Mouse (Mus musculus) limb, embryonic 10.5 days (tissue): ENCODE results near the gene Stx18. TPM values are rescaled to one million over a fixed set of nuclear protein-coding genes. Genes with fewer than 3 reads are reported as not detected.

Source experiments
- DNase-seq: peaks from one replicate; pipeline ENCODE4 v3.0.0-alpha.2; 2017; ENCODE audit warnings: low spot score
- H3K27ac ChIP-seq: fragments of 300-500 bp; sonication (generic); 2 replicates; pipeline ENCODE4 v1.5.1; 2016; ENCODE audit warnings: mild to moderate bottlenecking
- H3K27me3 ChIP-seq: fragments of 300-500 bp; sonication (generic); 2 replicates; pipeline ENCODE4 v1.6.1; 2016; ENCODE audit warnings: low read depth, mild to moderate bottlenecking; ENCODE audit not compliant: poor library complexity, severe bottlenecking
- H3K36me3 ChIP-seq: fragments of 300-500 bp; sonication (generic); 2 replicates; pipeline ENCODE4 v1.6.1; 2016; ENCODE audit warnings: mild to moderate bottlenecking, moderate library complexity
- H3K4me1 ChIP-seq: fragments of 300-500 bp; sonication (generic); 2 replicates; pipeline ENCODE4 v1.6.1; 2016
- H3K4me3 ChIP-seq: fragments of 300-500 bp; sonication (generic); 2 replicates; pipeline ENCODE4 v1.5.1; 2016; ENCODE audit warnings: mild to moderate bottlenecking, moderate library complexity
- H3K9me3 ChIP-seq: fragments of 300-500 bp; sonication (generic); replicated peaks from 2 replicates; pipeline ENCODE4 v1.6.1; 2016; ENCODE audit warnings: mild to moderate bottlenecking
- WGBS: fragments of 180-500 bp; shearing (Covaris S2); methylation state at CpG from one replicate; pipeline ENCODE4 v1.1.7; 2016; 5-methylcytosine and 5-hydroxymethylcytosine counted together
- polyA plus RNA-seq: library from polyadenylated mRNA; unstranded; fragments of >200 nt; fragmentation: Nextera tagmentation; extraction: Ambion mirVana; gene quantifications from 2 replicates; pipeline ENCODE4 v1.2.1, GENCODE M21; 2016

The Stx18 gene
- polyA plus RNA-seq, 1 experiment from 2014 or later, result 53.4 TPM

DNA sequence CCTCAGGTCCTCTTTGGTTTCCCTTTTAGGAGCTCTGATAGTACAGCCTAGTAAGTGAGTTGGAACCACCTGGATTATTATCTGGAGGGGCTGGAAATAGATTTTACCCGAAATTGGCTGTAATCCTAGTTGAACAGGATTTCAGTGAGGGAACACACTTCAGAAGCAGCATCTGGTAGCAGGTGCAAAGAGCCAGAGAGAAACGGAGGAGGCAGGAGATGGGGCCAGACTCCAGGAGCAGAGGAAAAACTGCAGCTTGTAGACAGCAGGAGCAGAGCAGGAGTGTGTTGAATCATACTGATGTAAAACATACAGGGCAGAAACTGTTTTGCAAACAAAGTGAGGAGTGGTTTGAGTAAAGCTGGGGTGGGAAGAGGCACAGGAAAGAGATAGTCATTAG is 6.4 kb downstream of the Stx18 start:
- H3K9me3 ChIP-seq, result no peaks in the 10 kb centered on the region
- no peak overlapping the region for H3K4me3 ChIP-seq
- H3K4me1 ChIP-seq, result peaks cover 5% of the 10 kb centered on the region
- WGBS, result 60% methylated on average over 2 of the region's 2 CpGs
- DNase-seq, result no peak
- no peak overlapping the region for H3K27ac ChIP-seq
- H3K27me3 ChIP-seq, result no peaks in the 10 kb centered on the region
- peaks cover 15% of the 10 kb centered on the region for H3K36me3 ChIP-seq

DNA sequence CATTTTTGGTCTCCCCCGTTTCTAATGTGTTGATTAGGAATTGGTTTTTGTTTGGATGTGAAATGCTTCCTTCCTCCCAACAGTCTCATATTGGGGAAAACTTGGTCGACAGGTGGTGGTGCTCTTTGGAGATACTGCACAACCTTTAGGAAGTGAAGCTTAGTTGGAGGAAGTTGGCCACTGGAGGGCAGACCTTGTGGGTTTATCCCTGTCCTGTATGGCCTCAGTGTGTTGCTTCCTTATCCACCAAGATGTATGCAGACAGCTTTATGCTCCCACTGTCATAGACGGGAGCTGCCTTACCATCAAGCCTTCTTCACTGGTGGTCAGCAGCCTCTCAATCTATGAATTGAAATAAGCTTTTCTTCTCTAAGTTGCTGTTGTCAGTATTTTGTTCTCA is 9.6 kb downstream of the Stx18 start:
- no peaks in the 10 kb centered on the region for H3K27me3 ChIP-seq

DNA sequence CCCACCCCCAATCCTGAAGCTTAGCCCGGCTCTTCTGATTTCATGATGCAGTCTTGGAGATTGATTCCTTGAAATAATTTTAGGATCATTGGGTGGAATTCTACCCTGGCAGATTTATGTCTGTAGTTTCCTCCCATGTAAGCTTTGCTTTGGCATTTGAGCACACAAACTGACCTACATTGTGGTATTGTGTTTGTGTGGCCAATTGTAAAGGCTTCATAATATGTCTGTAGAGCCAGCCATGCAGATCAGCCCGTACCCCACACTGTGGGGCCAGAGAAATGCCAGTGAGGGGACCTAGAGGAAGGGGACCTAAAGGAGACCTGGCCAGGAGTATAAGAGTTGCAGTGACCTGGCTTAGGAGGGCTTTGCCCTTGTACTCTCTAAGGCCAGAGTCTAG is 22.5 kb downstream of the Stx18 start:
- H3K27ac ChIP-seq, result 0 out of 2 replicates have a peak overlapping the region, but pooled peaks have one; percentile 56
- no peak for DNase-seq

More for the DNA sequence above, 9.6 kb downstream of the Stx18 start:
- no peaks in the 10 kb centered on the region for H3K9me3 ChIP-seq
- peaks cover 5% of the 10 kb centered on the region for H3K36me3 ChIP-seq
- no peak for DNase-seq
- no peak overlapping the region for H3K27ac ChIP-seq
- 54% methylated on average over 3 of the region's 3 CpGs for WGBS
- H3K4me1 ChIP-seq, result peaks cover 13% of the 10 kb centered on the region
- no peak overlapping the region for H3K4me3 ChIP-seq

DNA sequence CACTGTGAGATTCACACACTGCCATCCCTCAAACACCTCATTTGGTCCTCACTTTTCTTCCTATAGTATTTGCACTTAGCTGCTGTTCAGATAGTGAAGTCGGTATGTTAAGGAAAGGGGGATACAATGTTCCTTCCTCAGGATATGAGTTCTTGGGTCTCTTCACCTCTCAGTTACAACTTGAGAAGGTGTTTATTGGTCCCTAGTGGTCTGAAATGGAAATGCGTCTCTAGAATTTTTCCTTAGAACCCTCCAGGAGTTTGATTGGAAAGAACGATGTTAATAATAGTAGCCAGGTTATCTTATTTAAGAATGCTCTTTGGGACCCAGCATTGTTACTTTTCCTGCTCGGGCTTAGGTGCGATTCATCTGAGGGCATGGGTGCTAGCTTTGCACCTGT is 24.2 kb downstream of the Stx18 start:
- no peak for DNase-seq
- WGBS, result 18% methylated on average over 5 of the region's 5 CpGs
- Histone ChIP-seq H3K9me3 (no peaks in the 10 kb centered on the region), H3K4me3 (no peak overlapping the region), H3K4me1 (peaks cover 75% of the 10 kb centered on the region), H3K36me3 (no peaks in the 10 kb centered on the region), H3K27ac (no peak overlapping the region), H3K27me3 (no peaks in the 10 kb centered on the region)

More for the DNA sequence above, 22.5 kb downstream of the Stx18 start:
- WGBS, result 40% methylated on average over 2 of the region's 2 CpGs
- Histone ChIP-seq H3K36me3 (no peaks in the 10 kb centered on the region), H3K4me3 (no peak overlapping the region), H3K4me1 (peaks cover 73% of the 10 kb centered on the region), H3K27me3 (no peaks in the 10 kb centered on the region), H3K9me3 (no peaks in the 10 kb centered on the region)

DNA sequence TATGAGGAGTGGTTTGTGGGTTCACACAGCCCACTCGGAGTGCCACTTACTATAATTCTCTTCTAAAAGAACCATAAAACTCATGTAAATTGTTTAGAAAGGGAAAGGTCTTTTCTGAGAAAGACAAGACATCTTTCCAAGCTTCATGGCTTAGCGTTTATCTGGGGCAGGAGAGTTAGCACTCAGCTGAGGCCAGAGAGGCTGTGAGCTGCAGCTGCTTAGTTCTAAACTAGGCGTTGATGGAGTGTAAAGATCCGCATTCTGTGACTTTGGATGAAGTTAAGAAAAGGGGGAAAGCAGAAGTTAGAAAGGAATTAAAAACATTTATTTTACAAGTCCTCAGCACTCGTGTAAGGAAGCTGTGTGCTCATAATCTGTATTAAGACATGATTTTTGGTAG is 24.8 kb downstream of the Stx18 start:
- WGBS, result 52% methylated on average over 5 of the region's 5 CpGs
- no peak overlapping the region for H3K27ac ChIP-seq
- H3K4me1 ChIP-seq, result peaks cover 75% of the 10 kb centered on the region
- H3K27me3 ChIP-seq, result no peaks in the 10 kb centered on the region
- no peaks in the 10 kb centered on the region for H3K36me3 ChIP-seq
- H3K4me3 ChIP-seq, result no peak overlapping the region
- H3K9me3 ChIP-seq, result no peaks in the 10 kb centered on the region
- no peak for DNase-seq

DNA sequence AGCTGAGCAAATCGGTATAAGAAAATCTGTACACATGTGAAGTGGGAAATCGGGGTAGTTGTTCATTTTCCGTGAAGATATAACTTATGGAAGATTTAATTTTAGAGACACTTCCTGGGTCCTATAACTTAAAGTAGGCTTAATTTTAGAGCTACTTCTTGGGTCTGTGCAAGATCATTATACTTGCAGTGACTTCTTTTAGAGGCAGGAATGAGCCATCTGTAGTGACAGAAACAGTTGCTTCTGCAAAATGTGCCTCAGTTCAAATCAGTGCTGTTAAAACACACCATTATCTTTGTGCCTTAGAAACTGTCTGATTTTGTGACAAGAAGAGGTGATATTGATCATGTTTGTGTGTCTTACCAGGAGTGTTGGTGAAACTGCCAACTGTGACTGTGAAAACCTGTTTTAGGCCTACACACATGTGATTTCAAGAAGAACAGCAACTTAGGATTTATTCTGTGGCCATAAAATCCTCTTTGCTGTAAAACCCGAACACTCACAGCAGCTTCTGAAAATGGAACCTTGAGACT is 25.6 kb downstream of the Stx18 start:
- Histone ChIP-seq H3K27ac (peak overlapping the region; percentile 73; the same call in 1 of the 2 replicates), H3K36me3 (no peaks in the 10 kb centered on the region), H3K27me3 (no peaks in the 10 kb centered on the region), H3K9me3 (no peaks in the 10 kb centered on the region), H3K4me3 (no peak overlapping the region), H3K4me1 (peaks cover 77% of the 10 kb centered on the region)
- DNase-seq, result no peak
- WGBS, result 85% methylated on average over 4 of the region's 4 CpGs

DNA sequence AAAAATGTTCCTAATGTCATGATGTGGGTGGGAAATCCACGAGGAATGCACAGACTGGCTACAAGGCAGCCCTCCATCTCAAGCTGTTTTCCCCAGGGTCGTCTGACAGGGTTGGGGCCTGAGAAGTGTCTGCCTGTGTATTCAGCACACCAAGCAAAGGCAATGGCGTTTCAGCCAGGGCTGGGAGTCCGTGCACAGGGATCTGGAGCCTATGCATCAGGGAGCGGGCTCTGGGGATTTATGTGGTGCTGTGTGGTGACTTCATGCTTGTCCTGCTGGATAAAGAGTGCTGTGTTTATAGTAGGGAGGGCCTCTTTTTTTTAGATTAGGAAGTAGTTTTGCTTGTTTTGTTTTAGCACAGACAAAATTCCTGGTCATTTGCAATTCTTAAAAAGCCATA is 26.2 kb downstream of the Stx18 start:
- H3K9me3 ChIP-seq, result no peaks in the 10 kb centered on the region
- H3K4me1 ChIP-seq, result peaks cover 72% of the 10 kb centered on the region
- DNase-seq, result peak; percentile 53
- H3K27ac ChIP-seq, result peak overlapping the region; percentile 73
- no peak overlapping the region for H3K4me3 ChIP-seq
- H3K27me3 ChIP-seq, result no peaks in the 10 kb centered on the region
- 22% methylated on average over 5 of the region's 5 CpGs for WGBS
- H3K36me3 ChIP-seq, result no peaks in the 10 kb centered on the region

DNA sequence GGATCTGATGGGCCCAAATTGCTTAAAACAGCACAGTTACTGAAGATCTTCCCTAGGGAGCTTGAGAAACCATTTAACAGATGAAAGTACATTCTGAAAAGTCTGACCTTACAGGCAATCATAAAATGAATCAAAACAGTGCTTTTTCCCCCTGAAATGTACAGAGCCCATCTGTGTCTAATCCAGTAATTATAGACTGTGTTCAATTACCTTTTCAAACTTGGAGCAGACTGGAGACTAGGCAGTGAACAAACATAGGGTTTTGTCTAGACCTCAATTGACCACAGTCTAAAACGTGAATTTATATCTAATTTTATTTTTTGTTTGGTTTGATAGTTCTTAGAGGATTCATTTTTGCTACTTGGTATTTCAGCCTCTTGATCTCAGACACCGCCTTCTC is 26.9 kb downstream of the Stx18 start:
- no peaks in the 10 kb centered on the region for H3K36me3 ChIP-seq
- H3K27me3 ChIP-seq, result no peaks in the 10 kb centered on the region
- 51% methylated on average over 2 of the region's 2 CpGs for WGBS
- H3K27ac ChIP-seq, result 0 out of 2 replicates have a peak overlapping the region, but pooled peaks have one; percentile 58
- no peak overlapping the region for H3K4me3 ChIP-seq
- no peaks in the 10 kb centered on the region for H3K9me3 ChIP-seq
- peaks cover 65% of the 10 kb centered on the region for H3K4me1 ChIP-seq
- DNase-seq, result no peak

DNA sequence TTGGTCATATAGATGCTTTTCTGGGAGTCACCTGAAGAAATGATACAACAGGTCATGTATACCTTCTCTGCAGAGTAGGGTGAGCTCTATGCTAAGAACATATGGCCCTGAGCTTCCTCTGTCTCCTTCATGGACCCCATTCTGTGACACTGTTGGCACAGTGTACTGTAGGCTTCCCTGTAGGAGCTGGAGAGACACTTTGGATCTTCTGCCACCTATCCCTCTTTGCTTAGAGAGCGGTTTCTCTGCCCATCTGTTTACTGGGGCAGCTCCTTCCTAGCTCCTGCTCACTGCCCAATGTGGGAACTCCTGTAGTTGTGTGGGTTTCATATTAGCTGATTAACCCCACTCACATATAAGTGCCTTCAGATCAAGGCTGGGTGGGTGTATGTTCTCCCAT is 28.1 kb downstream of the Stx18 start:
- Histone ChIP-seq H3K36me3 (no peaks in the 10 kb centered on the region), H3K4me1 (peaks cover 54% of the 10 kb centered on the region), H3K27me3 (no peaks in the 10 kb centered on the region), H3K4me3 (no peak overlapping the region), H3K27ac (0 out of 2 replicates have a peak overlapping the region, but pooled peaks have one; percentile 58), H3K9me3 (no peaks in the 10 kb centered on the region)
- DNase-seq, result no peak
- 92% methylated on average over 1 of the region's 1 CpGs for WGBS

DNA sequence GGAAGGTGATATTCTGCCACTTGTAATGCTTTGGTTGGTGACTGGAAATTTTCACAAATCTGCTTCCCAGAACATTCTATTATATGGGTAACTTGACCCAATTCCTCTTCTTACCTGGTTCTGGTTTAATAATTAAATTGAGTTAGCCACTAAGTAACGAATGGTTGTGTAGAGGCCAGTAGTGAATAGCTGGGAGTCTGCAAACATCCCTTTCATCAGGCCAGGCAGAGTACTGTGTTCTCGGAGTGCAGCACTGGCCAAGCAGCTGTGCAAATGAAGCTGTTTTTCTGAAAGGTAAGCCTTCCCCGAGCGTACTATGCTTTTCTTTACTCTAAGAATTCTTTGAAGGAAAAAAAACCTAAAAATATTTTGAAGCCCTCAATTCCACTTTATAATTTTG is 37.8 kb downstream of the Stx18 start:
- H3K4me1 ChIP-seq, result peaks cover 30% of the 10 kb centered on the region
- H3K9me3 ChIP-seq, result no peaks in the 10 kb centered on the region
- no peak overlapping the region for H3K27ac ChIP-seq
- no peak overlapping the region for H3K4me3 ChIP-seq
- H3K27me3 ChIP-seq, result peaks cover 5% of the 10 kb centered on the region; the same call in 1 of the 2 replicates
- H3K36me3 ChIP-seq, result no peaks in the 10 kb centered on the region
- no peak for DNase-seq
- 79% methylated on average over 4 of the region's 4 CpGs for WGBS

DNA sequence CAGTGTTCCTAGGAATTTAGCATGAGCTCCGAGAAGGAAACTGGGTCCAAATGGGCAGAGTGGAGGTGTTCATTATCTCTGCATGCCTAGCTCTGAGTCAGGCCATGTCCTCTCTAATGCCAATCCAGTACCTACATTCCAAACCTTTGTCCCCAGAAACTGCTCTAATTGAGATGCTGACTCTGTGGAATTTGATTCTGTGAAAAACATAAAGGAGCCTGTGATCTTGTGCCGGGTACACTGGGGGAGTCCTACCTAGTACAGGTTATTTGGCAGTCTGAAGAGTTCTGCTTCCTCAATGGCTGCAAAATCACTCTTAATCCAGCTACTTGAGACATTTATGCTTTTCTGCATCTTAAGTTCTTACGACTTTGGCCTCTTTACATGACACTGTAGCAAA is 40.0 kb downstream of the Stx18 start:
- WGBS, result 86% methylated on average over 3 of the region's 3 CpGs
- Histone ChIP-seq H3K27me3 (peaks cover 5% of the 10 kb centered on the region; the same call in 1 of the 2 replicates), H3K36me3 (no peaks in the 10 kb centered on the region), H3K4me3 (no peak overlapping the region), H3K27ac (no peak overlapping the region), H3K9me3 (no peaks in the 10 kb centered on the region), H3K4me1 (peaks cover 53% of the 10 kb centered on the region)
- DNase-seq, result no peak

DNA sequence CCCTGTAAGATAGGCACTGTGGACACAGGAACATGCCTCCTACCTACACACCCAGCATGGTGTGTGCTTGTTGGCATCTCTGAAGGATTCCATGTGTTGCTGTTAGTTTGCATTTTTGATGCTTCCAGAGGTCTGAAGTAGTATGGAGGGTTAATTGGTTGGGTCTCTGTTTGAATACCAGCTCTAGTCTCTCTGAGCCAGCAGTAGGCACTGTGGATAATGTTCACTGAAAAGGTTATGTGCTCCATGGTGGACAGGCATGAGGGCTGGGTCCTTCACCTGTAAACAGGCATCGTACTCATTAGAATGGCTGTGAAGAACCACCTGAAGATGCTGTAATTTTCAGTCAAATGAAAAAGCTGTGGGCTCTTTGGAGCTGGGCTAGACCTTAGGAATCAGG is 41.9 kb downstream of the Stx18 start:
- 94% methylated on average over 1 of the region's 1 CpGs for whole genome bisulfite sequencing
- H3K4me3 ChIP-seq, result no peak overlapping the region
- peaks cover 5% of the 10 kb centered on the region; the same call in 1 of the 2 replicates for H3K27me3 ChIP-seq
- H3K36me3 ChIP-seq, result no peaks in the 10 kb centered on the region
- H3K9me3 ChIP-seq, result no peaks in the 10 kb centered on the region
- no peak for DNase-seq
- no peak overlapping the region for H3K27ac ChIP-seq
- H3K4me1 ChIP-seq, result peaks cover 64% of the 10 kb centered on the region

DNA sequence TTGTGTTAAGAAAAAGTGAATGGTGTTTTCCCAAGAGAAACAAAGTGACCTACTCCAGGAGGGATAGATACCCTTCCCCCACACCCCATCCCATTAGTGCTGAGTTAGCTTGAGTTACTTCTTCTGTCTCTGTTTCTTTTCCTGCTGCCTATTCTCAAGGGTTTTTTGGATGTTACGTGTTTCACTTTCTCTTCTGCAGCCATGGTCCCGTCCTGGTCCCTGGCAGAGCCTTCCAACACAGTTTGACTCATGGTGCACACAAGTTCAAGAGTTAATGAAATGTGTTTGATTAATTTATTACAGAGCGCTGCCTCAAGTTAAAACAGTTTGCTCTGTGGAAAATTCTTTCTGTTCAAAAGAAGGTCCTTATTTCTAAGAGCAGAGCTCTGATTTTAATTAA is 44.0 kb downstream of the Stx18 start:
- H3K36me3 ChIP-seq, result no peaks in the 10 kb centered on the region
- no peak for DNase-seq
- peaks cover 5% of the 10 kb centered on the region; the same call in 1 of the 2 replicates for H3K27me3 ChIP-seq
- no peaks in the 10 kb centered on the region for H3K9me3 ChIP-seq
- H3K4me3 ChIP-seq, result no peak overlapping the region
- peak overlapping the region; percentile 47 for H3K27ac ChIP-seq
- peaks cover 70% of the 10 kb centered on the region for H3K4me1 ChIP-seq
- WGBS, result 25% methylated on average over 3 of the region's 3 CpGs

DNA sequence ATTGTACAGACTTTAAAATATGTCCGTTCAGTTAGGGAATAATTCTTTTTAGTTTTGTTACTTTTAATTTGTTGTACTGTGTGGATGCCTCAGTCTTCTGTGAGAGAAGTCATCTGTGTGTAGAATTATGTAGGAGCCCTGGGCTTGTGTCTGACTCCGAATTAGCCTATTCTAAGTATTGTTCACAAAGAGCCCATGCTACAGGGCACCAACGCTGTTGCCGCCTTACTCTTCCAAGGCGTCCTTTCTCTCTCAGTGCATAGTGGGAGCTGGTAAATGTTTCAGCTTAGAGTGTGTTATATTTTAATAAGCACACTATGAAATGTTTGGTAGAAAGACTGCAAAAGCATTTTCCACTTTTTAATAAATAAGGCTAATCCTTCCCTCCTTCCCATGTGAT is 44.8 kb downstream of the Stx18 start:
- DNase-seq, result no peak
- Histone ChIP-seq H3K36me3 (no peaks in the 10 kb centered on the region), H3K9me3 (no peaks in the 10 kb centered on the region), H3K4me3 (no peak overlapping the region), H3K27me3 (peaks cover 5% of the 10 kb centered on the region; the same call in 1 of the 2 replicates), H3K27ac (0 out of 2 replicates have a peak overlapping the region, but pooled peaks have one; percentile 59), H3K4me1 (peaks cover 65% of the 10 kb centered on the region)
- WGBS, result 69% methylated on average over 5 of the region's 5 CpGs
